Mouse (Mus musculus) adipocyte (in vitro differentiated cells): ENCODE data around the gene Slit1.

Experiments
- DNase-seq: peaks from one replicate; pipeline ENCODE4 v3.0.0-alpha.2; 2016; ENCODE audit warnings: low spot score

Gene Slit1

DNA sequence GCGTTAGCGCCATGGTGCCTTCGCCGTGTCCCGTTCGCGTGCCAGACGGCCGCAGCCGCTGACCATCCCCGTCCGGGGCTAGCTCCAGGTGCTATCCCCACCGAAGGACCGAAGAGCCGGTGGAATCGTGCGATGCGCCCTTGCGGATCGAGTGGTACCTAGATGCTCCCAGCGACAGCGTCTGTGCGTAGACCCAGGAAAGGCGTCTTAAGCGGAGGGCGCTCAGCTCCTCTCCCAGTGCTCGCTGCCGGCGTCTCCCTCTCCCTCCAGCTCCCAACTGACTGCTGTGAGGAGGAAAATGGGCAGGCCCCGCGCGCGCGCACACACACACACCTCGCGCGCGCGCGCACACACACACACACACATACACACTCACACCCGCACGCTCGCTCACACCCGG, at the start of gene Slit1:
Slit1 (minus strand) TSS at position 270 of the 400 bp plus-strand sequence.
- no peak for DNase-seq

DNA sequence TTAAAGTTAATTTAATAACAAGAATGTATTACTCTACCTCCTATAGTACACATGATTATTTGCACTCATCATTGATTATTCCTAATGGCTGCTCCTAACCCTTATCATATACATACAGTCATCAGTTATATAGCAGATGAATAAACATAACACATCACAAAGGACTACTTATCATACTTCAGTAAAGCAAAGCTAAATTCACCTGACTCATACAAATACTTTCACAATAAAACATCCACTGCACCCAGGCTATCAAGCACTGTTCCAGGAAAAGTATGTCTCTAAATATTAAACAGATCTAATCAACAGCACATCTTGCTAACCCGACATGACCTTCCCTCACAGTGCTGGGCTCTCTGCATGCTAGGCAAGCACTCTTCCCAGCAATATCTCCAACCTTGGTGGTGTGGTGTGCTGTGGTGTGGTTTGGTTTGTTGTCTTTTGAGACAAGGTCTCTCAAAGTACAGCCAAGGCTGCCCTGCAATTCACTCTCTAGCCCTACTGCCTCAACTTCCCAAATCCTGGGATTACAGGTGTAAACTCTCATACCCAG, 49.5 kb upstream of the Slit1 start:
- DNase-seq = no peak

DNA sequence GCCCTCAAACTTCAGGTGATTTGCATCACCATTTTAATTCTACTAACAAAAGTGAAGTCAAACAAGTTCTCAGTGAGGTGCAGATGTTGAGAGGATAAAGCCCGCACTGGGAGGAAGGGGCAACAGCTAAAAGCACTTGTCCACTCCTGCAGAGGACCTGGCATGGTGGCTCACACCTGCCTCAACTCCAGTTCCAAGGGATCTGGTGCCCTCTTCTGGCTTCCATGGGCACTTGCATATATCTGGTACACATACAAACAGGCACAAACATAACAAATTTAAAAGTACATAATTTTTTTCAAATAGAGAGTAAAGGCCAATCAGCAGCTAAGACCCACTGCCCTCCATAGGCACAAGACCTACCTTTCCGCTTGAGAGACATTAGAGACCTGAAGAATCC, 47.9 kb upstream of the Slit1 start:
- no peak for DNase-seq

DNA sequence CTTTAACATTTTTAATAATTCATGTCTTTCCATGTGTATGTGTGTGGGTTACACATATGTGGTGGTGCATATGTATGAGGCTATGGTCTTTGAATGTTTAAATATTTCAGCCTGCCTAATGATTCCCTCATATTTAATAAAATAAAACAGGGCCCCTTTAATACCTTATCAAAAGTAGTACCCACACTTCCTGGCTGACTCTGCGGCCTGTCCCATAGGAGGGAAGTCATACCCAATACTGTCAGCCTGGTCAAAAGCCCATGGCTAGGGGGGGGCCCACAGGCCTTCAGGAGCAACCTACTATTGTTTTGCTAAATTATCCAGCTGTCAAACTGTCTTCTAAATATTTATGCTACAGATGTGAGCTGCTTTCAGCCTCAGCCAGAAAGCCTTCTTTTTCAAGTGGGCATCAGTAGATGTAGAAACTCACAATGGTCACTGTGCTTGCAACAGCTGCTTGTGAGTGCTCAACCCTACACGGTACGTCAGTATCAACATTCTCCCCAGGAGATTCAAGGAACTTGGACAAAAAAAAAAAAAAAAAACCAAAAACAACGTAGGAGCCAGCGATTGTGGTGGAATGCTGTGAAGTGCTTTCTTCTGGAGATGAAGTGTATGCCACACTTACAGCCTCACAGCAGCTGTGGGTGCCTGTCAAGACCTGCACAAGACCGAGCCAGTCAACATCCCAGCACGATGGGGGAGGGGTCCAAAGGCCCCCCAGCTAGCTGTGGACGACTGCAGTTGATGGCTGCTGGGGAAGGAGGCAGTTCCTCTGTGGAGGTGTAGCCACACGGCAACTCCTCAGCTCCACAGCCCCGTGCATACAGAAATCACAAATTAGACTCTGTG, 45.9 kb upstream of the Slit1 start:
- DNase-seq = no peak

DNA sequence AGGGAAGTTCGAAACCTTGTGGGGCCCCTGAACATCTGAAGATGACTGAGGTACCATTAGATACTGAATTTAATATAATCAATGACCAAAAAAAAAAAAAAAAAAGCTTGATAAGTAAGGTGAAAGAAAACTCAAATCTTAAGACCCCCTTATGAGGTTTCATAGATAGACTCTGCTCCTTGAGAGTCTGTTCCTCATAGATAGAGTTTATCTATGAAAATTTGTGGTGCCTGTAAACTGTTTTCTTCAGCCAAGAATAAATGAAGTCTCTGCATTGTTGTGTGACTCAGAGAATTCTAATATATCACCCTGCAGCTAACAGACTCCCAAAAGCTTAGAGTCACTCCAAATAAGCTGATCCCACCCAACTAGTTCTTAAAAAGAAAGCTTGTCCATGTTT, 43.4 kb upstream of the Slit1 start:
- DNase-seq = no peak

DNA sequence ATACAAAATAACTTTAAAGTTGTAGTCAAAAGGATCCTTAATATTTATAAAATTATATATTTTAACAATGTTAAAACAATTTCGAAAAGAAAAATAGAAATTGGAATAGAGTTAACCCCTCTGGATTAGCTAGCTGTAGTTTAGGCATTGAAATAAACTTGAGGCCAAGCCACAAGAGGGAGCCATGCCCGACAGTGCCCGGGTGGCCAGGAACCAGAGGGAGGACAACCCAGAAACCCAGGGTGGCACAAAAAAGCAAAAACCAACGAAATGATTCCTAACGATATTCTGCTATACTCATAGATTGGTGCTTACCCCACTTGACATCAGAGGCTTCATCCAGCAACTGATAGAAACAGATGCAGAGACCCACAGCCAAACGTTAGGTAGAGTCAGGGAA, 34.0 kb upstream of the Slit1 start:
- DNase-seq = peak; percentile 47

DNA sequence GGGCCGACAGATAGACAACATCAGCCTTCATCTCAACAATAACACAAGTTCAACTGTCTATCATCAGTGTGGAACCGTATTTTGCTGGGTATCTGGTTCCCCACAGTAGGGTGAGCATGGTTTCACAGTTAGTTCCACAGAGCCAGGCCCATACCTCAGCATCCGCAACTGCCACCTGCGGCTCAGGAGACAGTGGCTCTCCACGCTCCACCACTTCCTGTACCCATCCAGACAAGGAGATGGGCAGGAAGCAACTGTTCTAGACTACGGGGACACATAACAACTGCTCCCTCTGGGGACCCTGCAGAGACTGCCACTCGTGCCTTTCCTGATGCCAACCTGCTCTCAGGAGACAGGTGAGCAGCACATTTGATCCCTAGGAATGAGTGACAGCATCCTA, 25.2 kb upstream of the Slit1 start:
- DNase-seq = no peak

DNA sequence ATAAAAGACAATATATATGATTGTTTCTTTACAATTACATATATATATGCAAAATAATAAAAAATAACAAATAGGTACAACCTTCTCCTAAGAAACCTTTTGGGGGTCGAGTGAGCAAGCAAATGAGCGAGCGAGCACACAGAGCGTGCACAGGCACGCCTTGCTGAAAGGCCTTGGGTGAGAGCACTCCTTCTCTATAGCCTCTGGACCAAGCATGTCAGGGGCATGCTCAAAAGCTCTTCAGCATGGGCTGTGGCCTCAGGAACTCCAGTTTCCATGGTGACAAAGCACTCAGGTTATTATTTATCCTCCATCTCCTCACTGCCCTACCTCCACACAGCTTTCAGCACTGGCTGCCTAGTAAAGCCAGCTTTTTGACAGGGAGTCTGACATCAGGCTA, 23.2 kb upstream of the Slit1 start:
- DNase-seq = no peak

DNA sequence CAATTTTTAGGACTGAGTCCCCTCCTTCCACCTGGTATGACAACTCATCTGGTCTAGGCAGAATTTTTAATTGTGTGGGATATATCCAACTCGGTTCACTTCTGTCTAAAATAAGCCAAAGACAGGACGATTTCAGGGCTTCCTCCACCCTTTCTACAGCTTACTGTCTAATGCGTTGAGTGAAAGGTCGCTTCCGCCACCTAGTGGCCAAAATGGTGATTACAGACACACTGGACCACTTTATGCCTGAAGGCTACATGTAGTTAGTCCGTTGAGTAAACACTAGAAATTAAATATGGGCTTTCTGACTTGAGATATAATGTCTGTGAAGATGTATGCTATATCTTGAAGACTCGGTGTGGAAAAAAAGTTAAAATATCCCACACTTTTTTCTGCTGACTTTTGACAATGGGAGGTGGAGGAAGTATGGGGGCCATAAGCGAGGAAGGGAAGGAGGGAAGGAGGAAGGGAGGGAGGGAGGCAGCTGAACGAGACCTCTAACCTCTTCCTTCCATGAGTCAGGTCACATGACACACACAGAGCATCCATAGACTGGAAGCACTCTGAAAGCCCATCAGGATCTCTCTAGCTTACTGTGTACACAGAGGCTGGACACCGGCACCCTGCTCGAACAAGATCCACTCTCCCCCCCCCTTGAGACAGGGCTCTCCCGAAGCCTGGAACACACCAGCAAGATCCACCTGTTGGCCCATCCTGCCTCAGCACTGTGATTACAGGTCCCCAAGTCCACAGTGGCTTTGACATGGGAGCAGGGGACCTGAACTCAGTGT, 20.6 kb upstream of the Slit1 start:
- peak; percentile 92 for DNase-seq

DNA sequence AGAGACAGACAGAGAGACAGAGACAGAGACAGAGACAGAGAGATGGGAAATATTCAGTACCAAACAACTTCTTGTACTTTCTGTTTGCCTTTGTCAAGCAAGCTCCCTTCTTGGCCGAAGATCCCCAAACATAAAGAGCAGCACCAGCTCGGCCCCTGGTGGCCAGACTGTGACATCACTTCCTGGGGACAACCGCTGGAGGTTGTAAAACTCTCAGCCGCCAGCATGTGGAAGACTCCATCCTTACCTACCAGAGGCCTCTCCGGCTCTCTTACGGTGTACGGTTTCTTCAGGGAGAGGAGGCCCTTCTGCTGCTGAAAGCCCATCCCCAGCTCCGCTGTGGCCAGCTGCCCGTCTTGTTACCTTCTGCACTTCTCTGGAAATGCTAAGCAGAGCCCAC, 18.1 kb upstream of the Slit1 start:
- peak; percentile 22 for DNase-seq

DNA sequence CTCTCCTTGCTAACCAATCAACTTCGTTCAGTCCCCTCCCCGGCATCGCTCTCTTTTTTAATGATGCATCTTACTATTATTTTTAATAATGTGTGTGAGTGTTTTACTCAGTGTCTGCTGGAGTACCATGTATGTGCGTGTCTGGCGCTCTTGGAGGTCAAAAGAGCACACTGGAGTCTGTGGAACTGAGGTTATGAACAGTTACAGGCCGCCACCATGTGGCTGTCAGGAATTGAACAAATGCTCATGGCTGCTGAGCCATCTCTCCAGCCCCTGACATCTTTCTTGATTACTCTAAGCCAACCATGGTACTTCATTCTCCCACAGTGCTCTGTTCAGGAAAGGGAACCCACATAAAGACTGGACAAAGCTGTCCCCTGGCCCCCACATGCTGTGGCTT, 16.3 kb upstream of the Slit1 start:
- no peak for DNase-seq

DNA sequence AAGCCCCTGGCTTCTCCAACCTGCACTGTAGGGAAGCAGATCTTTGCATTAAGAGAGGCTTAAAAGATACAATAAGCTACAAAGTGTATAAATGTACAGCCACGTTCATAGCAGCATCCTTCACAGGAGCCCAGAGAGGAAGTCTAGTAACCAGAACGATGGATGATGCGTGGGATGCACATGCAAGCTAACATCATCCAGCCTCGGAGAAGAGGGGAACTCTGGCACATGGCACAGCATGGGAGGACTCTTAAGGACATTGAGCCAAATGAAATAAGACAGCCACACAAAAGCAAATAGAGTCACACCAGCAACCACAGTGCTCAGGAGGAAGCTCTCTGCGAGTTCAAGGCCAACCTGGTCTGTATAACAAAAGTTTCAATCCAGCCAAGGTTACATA, 15.8 kb upstream of the Slit1 start:
- DNase-seq = no peak

DNA sequence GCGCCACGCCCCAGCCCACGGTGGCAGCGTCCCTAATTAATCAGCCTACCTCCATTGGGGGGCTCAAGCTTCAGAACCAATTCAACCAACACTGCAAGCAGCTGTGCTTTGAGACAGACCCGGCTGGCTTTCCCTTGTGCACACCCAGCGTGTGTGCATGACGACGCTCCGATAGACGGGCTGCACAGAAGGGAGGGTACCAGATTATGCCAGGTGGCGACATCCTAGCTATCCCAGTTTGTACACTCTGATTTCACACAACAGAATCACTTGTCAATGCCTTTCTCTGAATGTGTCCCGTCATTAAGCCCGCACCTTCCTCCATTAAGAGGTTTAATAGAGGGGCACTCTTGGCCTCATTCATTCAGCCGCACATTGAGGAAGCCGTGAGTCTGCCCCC, 11.3 kb upstream of the Slit1 start:
- DNase-seq = no peak

DNA sequence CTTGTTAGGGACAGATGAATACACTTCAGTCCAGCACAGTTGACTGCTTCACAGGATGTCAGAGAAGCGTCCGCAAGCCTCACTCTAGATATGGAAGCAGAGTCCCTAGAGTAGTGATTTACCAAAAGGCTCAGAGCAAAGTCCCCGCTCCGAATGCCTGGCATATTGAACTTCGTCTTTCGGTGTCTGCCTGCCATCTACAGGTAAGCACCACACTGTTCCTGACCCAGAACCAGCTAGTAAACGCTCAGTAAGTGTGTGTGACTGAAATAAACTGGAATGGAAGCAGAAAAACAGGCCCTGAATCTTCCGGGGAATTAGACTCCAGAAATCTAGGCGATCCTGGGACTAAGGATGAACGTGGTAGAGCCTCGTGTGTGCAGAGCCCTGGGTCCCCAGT, 8.4 kb upstream of the Slit1 start:
- DNase-seq = no peak

DNA sequence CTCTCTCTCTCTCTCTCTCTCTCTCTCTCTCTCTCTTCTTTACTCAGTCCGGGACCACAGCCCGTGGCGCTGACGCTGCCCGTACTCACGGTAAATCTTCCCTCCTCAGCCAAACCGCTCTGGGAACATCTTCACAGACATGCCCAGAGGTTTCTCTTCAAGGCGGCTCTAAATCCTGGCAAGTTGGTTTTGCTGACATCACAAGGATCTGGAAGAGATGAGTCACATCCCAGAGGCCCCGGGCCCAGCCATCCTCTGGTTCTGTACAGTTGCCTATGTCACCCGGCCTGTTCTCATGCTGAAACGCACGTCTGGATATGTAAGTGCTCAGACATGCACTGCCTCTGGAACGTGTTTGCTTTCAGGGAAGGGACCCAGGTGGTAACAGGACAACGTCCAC, 4.0 kb upstream of the Slit1 start:
- DNase-seq = no peak

DNA sequence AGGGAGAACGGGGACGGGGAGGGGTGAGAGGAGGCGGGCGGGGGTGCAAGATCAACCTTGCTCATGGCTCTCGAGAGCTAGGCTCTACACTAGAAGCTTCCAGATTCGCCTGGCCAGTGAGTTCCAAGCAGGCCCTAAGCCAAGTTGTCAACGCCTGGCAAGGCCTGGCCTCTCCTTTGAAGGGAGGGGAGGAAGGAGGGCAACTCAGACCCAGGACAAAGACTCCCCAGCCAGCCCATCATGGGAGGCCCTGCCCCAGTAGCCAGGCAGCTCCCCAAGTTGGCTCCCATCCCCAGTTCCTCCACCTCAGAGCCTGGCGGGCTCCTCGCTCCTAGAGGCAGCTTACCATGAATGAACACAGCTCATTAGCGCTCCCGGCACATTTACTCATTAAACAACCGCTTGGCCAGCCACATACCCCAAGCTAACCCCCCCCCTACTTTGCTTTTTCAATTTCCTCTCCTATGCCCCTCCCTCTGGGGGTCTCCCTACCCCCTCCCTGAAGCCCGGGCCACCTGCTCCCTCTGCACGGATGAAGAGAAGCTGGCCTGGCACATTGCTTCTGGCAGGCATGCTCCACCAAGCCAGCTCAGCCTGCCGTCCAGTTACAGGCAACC, 2.6 kb upstream of the Slit1 start:
- DNase-seq = no peak

DNA sequence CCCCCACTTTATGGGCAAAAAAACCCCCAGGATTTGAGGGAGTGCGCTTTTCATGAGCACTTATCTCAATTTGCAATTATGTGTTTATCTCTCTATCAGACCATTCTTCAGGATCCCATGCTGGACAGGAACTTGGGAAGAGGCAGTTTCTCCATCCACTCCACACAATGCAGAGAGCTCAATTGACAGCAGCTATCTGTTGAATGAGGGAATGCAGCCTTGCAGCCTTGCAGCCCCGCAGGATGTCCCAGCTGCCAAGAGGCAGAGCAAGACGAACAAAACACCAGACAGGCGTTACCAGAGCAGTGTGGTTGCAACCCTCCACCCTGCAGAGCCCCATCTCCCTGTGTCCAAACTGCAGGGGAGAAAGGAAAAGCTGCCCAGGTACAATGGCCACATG, 4.6 kb downstream of the Slit1 start:
- DNase-seq = no peak

DNA sequence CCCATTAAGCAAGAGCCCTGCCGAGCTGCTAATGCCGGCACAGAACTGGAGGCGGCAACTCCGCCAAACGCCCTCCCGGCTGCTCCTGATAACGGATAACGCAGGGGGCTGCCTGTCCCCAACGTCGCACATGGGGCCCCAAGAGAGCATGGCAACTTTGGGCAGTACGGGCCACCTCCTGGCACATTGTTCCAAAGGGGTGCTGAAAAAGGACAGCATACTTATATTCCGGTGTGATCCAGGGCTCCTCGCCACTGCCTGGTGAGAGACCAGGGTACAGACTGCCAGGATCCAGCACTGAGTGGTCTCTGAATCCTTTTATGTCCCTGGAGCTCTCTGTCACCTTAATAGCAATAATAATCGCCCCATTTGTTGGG, 5.0 kb downstream of the Slit1 start:
- no peak for DNase-seq

DNA sequence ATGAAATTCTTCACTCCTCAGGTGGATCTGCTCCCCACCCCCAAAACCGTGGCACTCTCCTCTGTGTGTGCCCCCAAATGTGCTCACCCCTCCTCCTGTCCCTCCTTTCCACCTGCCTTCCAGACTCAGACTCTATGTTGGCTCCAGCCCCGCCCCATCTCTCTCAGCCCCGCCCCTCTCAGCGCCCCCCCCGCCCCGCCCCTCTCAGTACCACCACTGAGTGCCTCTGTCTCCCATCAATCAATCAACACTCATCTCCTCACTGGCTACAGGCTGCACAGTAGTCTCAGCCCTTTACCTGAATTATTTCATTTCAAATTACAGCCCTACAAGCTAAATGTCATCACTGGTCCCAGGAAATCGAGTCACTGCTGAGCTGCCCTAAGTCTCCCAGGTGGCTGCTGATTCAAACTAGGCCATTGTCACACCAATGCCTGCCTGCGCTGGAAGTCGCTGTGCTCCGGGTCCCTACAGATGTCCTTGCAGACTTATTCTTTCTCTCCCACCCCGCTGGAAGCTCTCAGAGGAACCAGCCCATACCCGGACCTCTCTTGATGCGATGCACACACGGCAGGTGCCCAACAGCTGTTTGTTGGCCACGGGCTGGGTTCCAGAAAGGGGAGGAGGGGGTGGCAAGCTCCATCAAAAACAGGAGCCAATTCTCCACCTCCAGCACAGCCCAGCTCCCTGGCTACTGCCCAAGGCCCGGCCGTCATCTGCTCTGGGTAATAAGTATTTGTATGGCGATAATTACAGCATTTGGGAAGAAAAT, 5.6 kb downstream of the Slit1 start:
- DNase-seq = no peak

DNA sequence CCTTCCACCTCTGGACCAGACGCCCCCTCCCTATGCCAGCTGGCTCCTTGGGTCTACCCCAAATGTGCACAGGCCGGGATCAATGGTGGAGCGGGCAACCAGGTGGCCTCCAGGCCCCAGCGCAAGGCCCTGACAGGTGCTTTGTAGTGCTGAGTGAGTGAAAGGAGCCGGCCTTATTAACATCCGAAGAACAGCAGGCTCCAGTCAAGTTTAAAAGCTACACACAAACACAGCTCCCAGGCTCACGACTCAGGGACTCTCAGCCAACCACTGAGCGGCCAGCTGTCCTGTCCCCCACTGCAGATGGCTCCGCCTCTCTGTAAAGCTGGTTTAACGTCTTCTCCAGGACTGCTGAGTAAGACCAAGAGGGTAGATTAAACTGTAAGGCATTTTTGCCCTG, 8.8 kb downstream of the Slit1 start:
- DNase-seq = no peak

DNA sequence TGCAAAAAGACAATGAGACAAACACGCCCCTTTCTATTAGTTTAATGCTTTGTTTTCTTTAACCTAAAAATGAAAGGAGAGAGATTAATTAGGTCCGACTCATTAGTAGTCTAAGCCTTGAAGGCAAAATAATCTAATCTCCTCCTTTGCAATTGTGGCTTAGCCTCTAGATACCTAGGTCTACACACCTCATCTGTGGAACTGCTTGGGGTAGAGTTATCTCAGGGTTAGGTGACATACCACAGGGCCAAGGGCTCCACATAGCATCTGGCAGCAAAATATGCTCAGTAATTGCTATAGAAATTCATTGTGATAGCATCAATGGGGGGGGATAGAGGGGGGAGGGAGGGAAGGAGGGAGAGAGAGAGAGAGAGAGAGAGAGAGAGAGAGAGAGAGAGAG, 18.0 kb downstream of the Slit1 start:
- no peak for DNase-seq

DNA sequence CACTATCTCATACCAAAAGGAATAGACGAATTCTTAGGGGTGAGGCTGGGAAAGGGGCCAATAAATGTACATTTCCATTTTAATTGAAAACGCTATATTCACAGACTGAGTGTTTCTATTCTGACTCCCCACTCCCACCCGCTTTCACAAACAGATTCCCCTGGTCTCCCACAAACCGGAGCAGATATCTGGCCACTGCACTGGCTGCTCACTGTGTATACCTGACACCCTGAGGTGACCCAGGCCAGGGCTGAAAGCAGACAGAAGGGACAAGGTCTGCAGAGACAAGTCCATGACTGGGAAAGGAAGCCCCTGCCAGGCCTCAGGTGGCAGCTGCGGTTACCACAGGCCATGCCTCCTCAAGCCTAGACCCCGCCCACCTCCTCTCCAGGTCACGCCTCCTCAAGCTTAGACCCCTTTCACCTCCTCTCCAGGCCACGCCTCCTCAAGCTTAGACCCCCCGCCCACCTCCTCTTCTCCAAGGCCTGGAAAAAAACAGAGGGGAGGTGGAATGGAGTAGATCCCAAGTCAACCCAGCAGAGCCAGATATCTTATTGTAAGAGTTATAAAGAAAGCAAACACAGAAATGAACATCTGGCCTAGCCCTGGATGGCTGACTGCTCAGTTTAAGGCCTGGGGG, 18.5 kb downstream of the Slit1 start:
- DNase-seq = no peak
